ENCODE assay signal across 8 mouse cellular contexts in the genomic region with DNA sequence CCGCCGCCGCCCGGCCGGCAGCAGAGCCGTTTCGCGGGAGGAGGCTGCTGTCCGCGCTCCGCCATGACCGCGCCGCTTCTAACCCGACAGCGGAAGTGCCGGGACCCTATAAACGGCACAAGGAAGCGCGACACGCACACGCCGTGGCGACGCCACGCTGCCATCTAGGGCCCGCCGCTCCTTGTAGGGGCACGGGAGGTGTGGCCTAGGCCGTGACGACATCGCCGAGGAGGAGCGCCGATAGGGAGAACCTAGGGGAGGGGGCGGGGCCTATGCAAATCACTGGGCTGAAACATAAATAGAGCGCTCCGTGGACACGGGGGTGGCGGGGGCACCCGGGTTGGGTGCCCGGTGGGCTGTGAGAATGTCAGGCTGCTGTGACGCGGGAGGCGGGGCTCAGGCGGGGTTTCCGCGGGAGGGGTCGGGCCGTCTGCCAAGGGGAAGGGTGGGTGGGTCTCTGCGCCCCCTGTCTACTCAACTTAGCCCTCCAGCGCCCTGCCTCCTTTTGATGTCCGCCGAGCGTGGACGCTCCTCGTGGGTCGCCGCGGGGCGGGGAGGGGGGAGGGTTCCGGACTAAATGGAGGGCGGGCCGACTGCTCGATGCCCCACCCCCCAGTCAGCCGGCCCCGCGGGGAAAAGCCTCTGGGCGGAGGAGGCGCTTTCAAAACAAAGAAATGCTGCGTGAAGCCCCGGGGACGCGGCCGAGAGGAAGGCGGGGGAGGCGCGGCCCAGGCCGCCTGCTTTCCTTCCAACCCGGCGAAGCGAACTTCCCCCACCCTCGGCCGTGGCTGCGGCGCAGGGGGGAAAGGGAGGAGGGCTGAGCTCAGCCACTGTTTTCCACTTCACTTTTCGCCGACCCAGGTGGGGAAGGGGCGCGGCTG.
DNase-seq lines count a peak whose midpoint lies in the region; ATAC-seq and TF ChIP-seq lines count a peak whose summit lies in the region.

No protein-coding gene starts in this region.

- peak overlapping the region; percentile 93 for H3K27ac ChIP-seq in hindbrain, postnatal 0 days
- H3K27ac ChIP-seq in left cerebral cortex, adult 2 months: peak overlapping the region; percentile 94

- no peaks in the 10 kb centered on the region for H3K9me3 ChIP-seq in hindbrain, postnatal 0 days (ENCODE audit: low read length)

- intact Hi-C loops in left cerebral cortex, adult 2 months (cut with DNase I): loop anchor here (2.0 to 10.0 kb wide), 7 partner anchors 43 to 775 kb away; no protein-coding TSS in a partner anchor

- peak; percentile 97 for ATAC-seq in hindbrain, postnatal 0 days
- ATAC-seq in megakaryocyte, adult 5-6 weeks (ENCODE audit: poor library complexity, severe bottlenecking): peak; percentile 73

- peak; percentile 92 for DNase-seq in WW6 (ENCODE audit: low read depth, low spot score)
- DNase-seq in cerebellum, postnatal 4 days (ENCODE audit: low spot score in 2 of 2): peak; percentile 97 to 99
- DNase-seq in gastrocnemius, adult 18-20 months (ENCODE audit: low spot score): peak; percentile 97
- DNase-seq in hindbrain, postnatal 0 days (ENCODE audit: low spot score): peak; percentile 100
- peak; percentile 96 to 99 for DNase-seq in left cerebral cortex, adult 2 months (ENCODE audit: extremely low spot score in 1 of 2, low spot score in 2 of 2)
- DNase-seq in right cerebral cortex, adult 2 months (ENCODE audit: low spot score in 2 of 2): peak; percentile 97
- DNase-seq in urinary bladder, postnatal 14 days (ENCODE audit: low spot score): peak; percentile 100

- H3K9ac ChIP-seq in hindbrain, postnatal 0 days (replicated peaks; ENCODE audit: low read length): peak overlapping the region; percentile 86

- H3K27me3 ChIP-seq in hindbrain, postnatal 0 days (ENCODE audit: insufficient read depth, low read length): no peaks in the 10 kb centered on the region

- H3K36me3 ChIP-seq in hindbrain, postnatal 0 days (ENCODE audit: insufficient read depth, low read length): no peaks in the 10 kb centered on the region

- WGBS in hindbrain, postnatal 0 days: under 1% methylated on average over 71 of the region's 90 CpGs

- H3K4me1 ChIP-seq in hindbrain, postnatal 0 days (ENCODE audit: insufficient read depth, low read length): peaks cover 9% of the 10 kb centered on the region; the same call in 1 of the 2 replicates

- TF ChIP-seq CTCF in hindbrain, postnatal 0 days (IDR thresholded peaks at IDR 0.05; ENCODE audit: low read depth): peak; percentile 38; the same call in 1 of the 2 replicates
- TF ChIP-seq CTCF in left cerebral cortex, adult 2 months (IDR thresholded peaks at IDR 0.05): peak; percentile 33

- H3K4me2 ChIP-seq in hindbrain, postnatal 0 days (ENCODE audit: low read depth, low read length): peak overlapping the region; percentile 79

- H3K4me3 ChIP-seq in hindbrain, postnatal 0 days (ENCODE audit: low read length): peak overlapping the region; percentile 68
- peak overlapping the region; percentile 87 for H3K4me3 ChIP-seq in left cerebral cortex, adult 2 months

Comparison
In these comparisons a context has a peak if more than half of its experiments do, and no peak if none do; other contexts are left out.
1. Peak in every context shown above with its lines: DNase-seq, ATAC-seq, H3K4me3 ChIP-seq and H3K27ac ChIP-seq.